Mouse (Mus musculus) kidney, embryonic 14.5 days (tissue): ENCODE measurements around the gene Zfp867. TPM values are rescaled to one million over a fixed set of nuclear protein-coding genes. Genes with fewer than 3 reads are reported as not detected.

Source experiments
- ATAC-seq: fragments of 200-750 bp; cut with Nextera tagmentation; 2 replicates; pipeline ENCODE4 v1.8.0; 2017; ENCODE audit warnings: moderate number of reproducible peaks, mild to moderate bottlenecking, moderate TSS enrichment, moderate library complexity; ENCODE audit not compliant: low FRiP score, low TSS enrichment
- H3K27ac ChIP-seq: fragments of 300-500 bp; sonication (generic); 2 replicates; pipeline ENCODE4 v1.5.1; 2014; ENCODE audit warnings: low read depth, mild to moderate bottlenecking, low read length, moderate library complexity, mixed read lengths
- H3K27me3 ChIP-seq: fragments of 300-500 bp; sonication (generic); 2 replicates; pipeline ENCODE4 v1.6.1; 2014; ENCODE audit warnings: mild to moderate bottlenecking, low read length; ENCODE audit not compliant: control insufficient read depth, insufficient read depth
- H3K36me3 ChIP-seq: fragments of 300-500 bp; sonication (generic); 2 replicates; pipeline ENCODE4 v1.6.1; 2014; ENCODE audit warnings: low read length, mixed read lengths; ENCODE audit not compliant: control insufficient read depth, insufficient read depth
- H3K4me1 ChIP-seq: fragments of 300-500 bp; sonication (generic); 2 replicates; pipeline ENCODE4 v1.6.1; 2014; ENCODE audit warnings: low read length, mixed read lengths; ENCODE audit not compliant: control insufficient read depth, insufficient read depth
- H3K4me2 ChIP-seq: fragments of 300-500 bp; sonication (generic); replicated peaks from 2 replicates; pipeline ENCODE4 v1.6.1; 2014; ENCODE audit warnings: low read depth, mild to moderate bottlenecking, low read length
- H3K4me3 ChIP-seq: fragments of 300-500 bp; sonication (generic); 2 replicates; pipeline ENCODE4 v1.5.1; 2014; ENCODE audit warnings: mild to moderate bottlenecking, low read length
- H3K9ac ChIP-seq: fragments of 300-500 bp; sonication (generic); 2 replicates; pipeline ENCODE4 v1.6.1; 2014; ENCODE audit warnings: low read depth, mild to moderate bottlenecking, low read length, moderate library complexity
- H3K9me3 ChIP-seq: fragments of 300-500 bp; sonication (generic); 2 replicates; pipeline ENCODE4 v1.6.1; 2016; ENCODE audit warnings: low read length; ENCODE audit not compliant: control insufficient read depth
- WGBS: fragments of 180-500 bp; shearing (Covaris S2); extraction: QIAGEN DNeasy Blood & Tissue Kit; methylation state at CpG from one replicate; pipeline ENCODE4 v1.1.7; 2014; 5-methylcytosine and 5-hydroxymethylcytosine counted together
- polyA plus RNA-seq: library from polyadenylated mRNA; unstranded; fragments of >200 nt; fragmentation: Nextera tagmentation; extraction: Ambion mirVana; gene quantifications from 2 replicates; pipeline ENCODE4 v1.2.1, GENCODE M21; 2014

The Zfp867 gene
- polyA plus RNA-seq: 9.9 and 10.3 TPM in 2 replicates

GRCm38 (mm10) chr11:59472326-59472677 is at the start of gene Zfp867:
Gene Zfp867, minus strand, starts transcription at chr11:59472474.
- H3K4me3 ChIP-seq: peak within 1 kb of the TSS; percentile 90
- no peaks in the 10 kb centered on the region for H3K9me3 ChIP-seq
- WGBS: under 1% methylated on average over 19 of the region's 19 CpGs
- H3K36me3 ChIP-seq: no peaks in the 10 kb centered on the region
- H3K4me2 ChIP-seq: peak within 1 kb of the TSS; percentile 92
- no peaks in the 10 kb centered on the region for H3K27me3 ChIP-seq
- peak within 1 kb of the TSS; percentile 68; the same call in 1 of the 2 replicates for H3K27ac ChIP-seq
- peak; percentile 87 for ATAC-seq
- peaks cover 7% of the 10 kb centered on the region for H3K4me1 ChIP-seq
- peak within 1 kb of the TSS; percentile 86 for H3K9ac ChIP-seq

GRCm38 (mm10) chr11:59519741-59520495 is 47.6 kb upstream of the Zfp867 start:
- ATAC-seq: no peak

GRCm38 (mm10) chr11:59518226-59518625 is 46.0 kb upstream of the Zfp867 start:
- H3K27me3 ChIP-seq: no peaks in the 10 kb centered on the region
- 65% methylated on average over 10 of the region's 10 CpGs for WGBS
- H3K36me3 ChIP-seq: no peaks in the 10 kb centered on the region
- H3K4me3 ChIP-seq: no peak overlapping the region
- no peak for ATAC-seq
- no peaks in the 10 kb centered on the region for H3K9me3 ChIP-seq
- no peak overlapping the region for H3K4me2 ChIP-seq
- H3K27ac ChIP-seq: no peak overlapping the region
- no peaks in the 10 kb centered on the region for H3K4me1 ChIP-seq
- H3K9ac ChIP-seq: no peak overlapping the region

More at GRCm38 (mm10) chr11:59519741-59520495, 47.6 kb upstream of the Zfp867 start:
- H3K36me3 ChIP-seq: no peaks in the 10 kb centered on the region
- no peak overlapping the region for H3K4me2 ChIP-seq
- H3K27ac ChIP-seq: no peak overlapping the region
- no peaks in the 10 kb centered on the region for H3K27me3 ChIP-seq
- no peak overlapping the region for H3K9ac ChIP-seq
- 0 out of 2 replicates have a peak, but pooled peaks cover 3% of the 10 kb centered on the region for H3K9me3 ChIP-seq
- WGBS: 66% methylated on average over 6 of the region's 6 CpGs
- H3K4me1 ChIP-seq: no peaks in the 10 kb centered on the region
- H3K4me3 ChIP-seq: no peak overlapping the region

- 94% methylated on average over 1 of the region's 1 CpGs for WGBS
- Histone ChIP-seq H3K9me3 (no peaks in the 10 kb centered on the region), H3K4me2 (no peak overlapping the region)
These were observed 45.2 kb upstream of the Zfp867 start for GRCm38 (mm10) chr11:59517441-59517840.

GRCm38 (mm10) chr11:59514789-59515188 is 42.5 kb upstream of the Zfp867 start:
- Histone ChIP-seq H3K9me3 (no peaks in the 10 kb centered on the region), H3K4me2 (no peak overlapping the region), H3K27ac (no peak overlapping the region), H3K9ac (no peak overlapping the region), H3K4me1 (no peaks in the 10 kb centered on the region), H3K4me3 (no peak overlapping the region), H3K27me3 (no peaks in the 10 kb centered on the region), H3K36me3 (peaks cover 9% of the 10 kb centered on the region; the same call in 1 of the 2 replicates)
- WGBS: 71% methylated on average over 3 of the region's 3 CpGs
- ATAC-seq: no peak

More at GRCm38 (mm10) chr11:59517441-59517840, 45.2 kb upstream of the Zfp867 start:
- H3K36me3 ChIP-seq: no peaks in the 10 kb centered on the region
- no peak overlapping the region for H3K4me3 ChIP-seq
- no peak overlapping the region for H3K27ac ChIP-seq
- no peaks in the 10 kb centered on the region for H3K4me1 ChIP-seq
- no peaks in the 10 kb centered on the region for H3K27me3 ChIP-seq
- no peak overlapping the region for H3K9ac ChIP-seq
- no peak for ATAC-seq

GRCm38 (mm10) chr11:59514381-59514780 is 42.1 kb upstream of the Zfp867 start:
- WGBS: 68% methylated on average over 6 of the region's 6 CpGs
- Histone ChIP-seq H3K27me3 (no peaks in the 10 kb centered on the region), H3K27ac (no peak overlapping the region), H3K9ac (no peak overlapping the region), H3K4me3 (no peak overlapping the region), H3K9me3 (no peaks in the 10 kb centered on the region), H3K4me1 (no peaks in the 10 kb centered on the region), H3K36me3 (peaks cover 9% of the 10 kb centered on the region; the same call in 1 of the 2 replicates), H3K4me2 (no peak overlapping the region)
- ATAC-seq: no peak

- ATAC-seq: no peak
- Histone ChIP-seq H3K4me2 (no peak overlapping the region), H3K9me3 (no peaks in the 10 kb centered on the region), H3K9ac (no peak overlapping the region), H3K27me3 (no peaks in the 10 kb centered on the region), H3K4me1 (no peaks in the 10 kb centered on the region), H3K4me3 (no peak overlapping the region), H3K36me3 (peaks cover 9% of the 10 kb centered on the region; the same call in 1 of the 2 replicates), H3K27ac (no peak overlapping the region)
- WGBS: 88% methylated on average over 3 of the region's 3 CpGs
These were observed 41.3 kb upstream of the Zfp867 start for GRCm38 (mm10) chr11:59513556-59513955.

GRCm38 (mm10) chr11:59512733-59513132 is 40.5 kb upstream of the Zfp867 start:
- H3K27ac ChIP-seq: no peak overlapping the region
- 85% methylated on average over 10 of the region's 10 CpGs for WGBS
- no peaks in the 10 kb centered on the region for H3K27me3 ChIP-seq
- no peak for ATAC-seq
- no peak overlapping the region for H3K4me2 ChIP-seq
- no peaks in the 10 kb centered on the region for H3K9me3 ChIP-seq
- H3K4me3 ChIP-seq: no peak overlapping the region
- no peak overlapping the region for H3K9ac ChIP-seq
- no peaks in the 10 kb centered on the region for H3K4me1 ChIP-seq
- peaks cover 9% of the 10 kb centered on the region; the same call in 1 of the 2 replicates for H3K36me3 ChIP-seq

GRCm38 (mm10) chr11:59511558-59511957 is 39.3 kb upstream of the Zfp867 start:
- Histone ChIP-seq H3K36me3 (peaks cover 9% of the 10 kb centered on the region; the same call in 1 of the 2 replicates), H3K4me2 (no peak overlapping the region), H3K9me3 (no peaks in the 10 kb centered on the region), H3K27me3 (no peaks in the 10 kb centered on the region), H3K4me1 (peaks cover 5% of the 10 kb centered on the region; the same call in 1 of the 2 replicates), H3K27ac (no peak overlapping the region), H3K9ac (no peak overlapping the region), H3K4me3 (no peak overlapping the region)
- WGBS: 33% methylated on average over 1 of the region's 1 CpGs
- ATAC-seq: no peak
